Mouse (Mus musculus) brain, embryonic 14.5 days (tissue): ENCODE measurements around the gene Asap2.

Experiments
- CTCF ChIP-seq: fragments of 200-500 bp; IDR thresholded peaks from 2 replicates; pipeline ENCODE4 v1.5.1; 2012; ENCODE audit warnings: inconsistent platforms, mild to moderate bottlenecking, moderate library complexity, borderline replicate concordance; ENCODE audit not compliant: insufficient read depth, insufficient read length; ENCODE audit errors: extremely low read depth
- POLR2A ChIP-seq: fragments of 200-500 bp; IDR thresholded peaks from 2 replicates; pipeline ENCODE4 v1.6.1; 2012; ENCODE audit warnings: mild to moderate bottlenecking, inconsistent platforms, borderline replicate concordance; ENCODE audit not compliant: poor library complexity, insufficient read depth, insufficient read length, severe bottlenecking; ENCODE audit errors: extremely low read depth

DNA sequence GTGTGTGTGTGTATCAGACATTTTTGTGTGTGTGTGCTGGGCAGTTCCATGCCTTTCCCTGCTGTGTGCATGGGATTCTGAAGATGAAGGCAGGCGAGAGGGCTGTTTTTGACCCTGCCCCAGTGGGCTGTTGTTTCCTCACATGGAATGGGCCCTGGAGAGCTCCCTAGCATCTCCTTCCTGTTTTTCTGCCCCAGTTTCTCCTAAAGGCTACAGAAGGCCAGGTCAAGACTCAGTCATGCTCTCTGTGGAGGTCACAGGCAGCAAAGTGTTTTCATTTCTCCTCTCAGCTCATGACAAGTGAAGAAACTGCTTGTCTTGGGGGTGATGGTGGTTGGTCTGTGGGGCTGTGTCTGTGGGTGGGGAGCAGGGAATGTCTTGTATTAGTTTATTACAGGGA is 195.9 kb downstream of the Asap2 start:
- TF ChIP-seq CTCF = no peak
- TF ChIP-seq POLR2A = no peak
